Mouse (Mus musculus): Measurements from ENCODE around the gene H2-Ob. TPM values are rescaled to one million over a fixed set of nuclear protein-coding genes. Genes with fewer than 3 reads are reported as not detected.

Gene H2-Ob
- total and polyA plus RNA-seq, 3 experiments = 13.7 to 31.9 (median 19.9) TPM

- Histone ChIP-seq H3K9ac (ENCODE audit: insufficient read depth, low read depth) (no peak overlapping the region), H3K9me3 (replicated peaks; ENCODE audit: low read length) (peaks cover 6% of the 10 kb centered on the region), H3K27ac (ENCODE audit: insufficient read depth, low read depth) (0 out of 2 replicates have a peak overlapping the region, but pooled peaks have one; percentile 9), H3K4me2 (ENCODE audit: insufficient read depth, low read depth, poor library complexity, severe bottlenecking) (peak overlapping the region; percentile 85), H3K4me1 (ENCODE audit: control insufficient read depth in 1 of 2, insufficient read depth in 2 of 2) (peaks cover 7 to 35% of the 10 kb centered on the region in 2 experiments; a peak in 3 of 4 replicates), H3K79me2 (replicated peaks; ENCODE audit: control insufficient read depth, extremely low read depth, insufficient read depth, poor library complexity, severe bottlenecking) (peaks cover 4% of the 10 kb centered on the region; the same call in 1 of the 2 replicates), H3K4me3 (replicated peaks in 1 of 3; ENCODE audit: low read depth in 2 of 3, low read length in 2 of 3, poor library complexity in 1 of 3) (peak overlapping the region in 2 of 3 experiments; percentile 16 to 18), H3K36me3 (replicated peaks in 1 of 2; ENCODE audit: control insufficient read depth in 1 of 2, insufficient read depth in 1 of 2, low read length in 1 of 2) (peaks cover 10 to 35% of the 10 kb centered on the region in 2 experiments), H3K27me3 (replicated peaks) (no peaks in the 10 kb centered on the region)
- dilution Hi-C loops (cut with MboI; ENCODE audit: extremely low pct_ligation_motif_present, extremely low pct_unique_long_range_greater_than_20kb, low sequenced_read_pairs) = no loop called here
- no peak for TF ChIP-seq MAZ (IDR thresholded peaks at IDR 0.05; ENCODE audit: low read depth, low read length)
- no peak for TF ChIP-seq SIN3A (IDR thresholded peaks at IDR 0.05; ENCODE audit: low read length)
- no peak for TF ChIP-seq TCF12 (IDR thresholded peaks at IDR 0.05; ENCODE audit: low read depth, low read length)
- TF ChIP-seq ETS1 (conservative IDR thresholded peaks at IDR 0.05; ENCODE audit: low read depth, low read length) = no peak
- TF ChIP-seq EP300 (IDR thresholded peaks at IDR 0.05; ENCODE audit: low read length) = no peak
- TF ChIP-seq MYC (IDR thresholded peaks at IDR 0.05; ENCODE audit: low read depth, low read length) = no peak
- TF ChIP-seq HCFC1 (IDR thresholded peaks at IDR 0.05; ENCODE audit: low read depth, low read length) = no peak
- TF ChIP-seq CHD1 (IDR thresholded peaks at IDR 0.05; ENCODE audit: low read depth, low read length) = no peak
- no peak for TF ChIP-seq IRF4 (IDR thresholded peaks at IDR 0.05; ENCODE audit: low read depth, low read length)
- TF ChIP-seq MXI1 (IDR thresholded peaks at IDR 0.05; ENCODE audit: low read depth, low read length) = no peak
- no peak for TF ChIP-seq KAT2A (IDR thresholded peaks at IDR 0.05; ENCODE audit: insufficient replicate concordance, low read length)
- no peak for TF ChIP-seq POLR2AphosphoS2 (IDR thresholded peaks at IDR 0.05; ENCODE audit: low read depth, low read length)
- TF ChIP-seq ELF1 (IDR thresholded peaks at IDR 0.05; ENCODE audit: low read depth, low read length) = no peak
- TF ChIP-seq E2F4 (IDR thresholded peaks at IDR 0.05; ENCODE audit: insufficient replicate concordance, low read depth, low read length) = no peak
- TF ChIP-seq MAX (IDR thresholded peaks at IDR 0.05; ENCODE audit: low read length) = no peak
- no peak for TF ChIP-seq PAX5 (IDR thresholded peaks at IDR 0.05; ENCODE audit: low read length)
- TF ChIP-seq SMC3 (IDR thresholded peaks at IDR 0.05; ENCODE audit: low read depth, low read length) = no peak
- no peak; the same call in 1 of the 2 replicates for TF ChIP-seq ZMIZ1 (IDR thresholded peaks at IDR 0.05; ENCODE audit: low read depth, low read length)
- no peak for TF ChIP-seq MEF2A (IDR thresholded peaks at IDR 0.05; ENCODE audit: borderline replicate concordance, low read depth, low read length)
- in situ Hi-C loops (cut with MboI; ENCODE audit: low pct_ligation_motif_present, low pct_unique_long_range_greater_than_20kb, low sequenced_read_pairs) = no loop called here
- no peak for DNase-seq (ENCODE audit: extremely low read depth)
Observed at GRCm38 (mm10) chr17:34288131-34288530, 49.4 kb downstream of the H2-Ob start.

GRCm38 (mm10) chr17:34291609-34292008, 52.9 kb downstream of the H2-Ob start:
- Histone ChIP-seq H3K4me3 (replicated peaks in 1 of 3; ENCODE audit: low read depth in 2 of 3, low read length in 2 of 3, poor library complexity in 1 of 3) (no peak overlapping the region), H3K9ac (ENCODE audit: insufficient read depth, low read depth) (no peak overlapping the region), H3K27me3 (replicated peaks) (no peaks in the 10 kb centered on the region), H3K27ac (ENCODE audit: insufficient read depth, low read depth) (no peak overlapping the region), H3K79me2 (replicated peaks; ENCODE audit: control insufficient read depth, extremely low read depth, insufficient read depth, poor library complexity, severe bottlenecking) (peaks cover 17% of the 10 kb centered on the region), H3K4me2 (ENCODE audit: insufficient read depth, low read depth, poor library complexity, severe bottlenecking) (no peak overlapping the region), H3K9me3 (replicated peaks; ENCODE audit: low read length) (peaks cover 6% of the 10 kb centered on the region), H3K36me3 (replicated peaks in 1 of 2; ENCODE audit: control insufficient read depth in 1 of 2, insufficient read depth in 1 of 2, low read length in 1 of 2) (peaks cover 4 to 14% of the 10 kb centered on the region in 2 experiments), H3K4me1 (ENCODE audit: control insufficient read depth in 1 of 2, insufficient read depth in 2 of 2) (peaks cover 14 to 41% of the 10 kb centered on the region in 2 experiments; a peak in 3 of 4 replicates)
- dilution Hi-C loops (cut with MboI; ENCODE audit: extremely low pct_ligation_motif_present, extremely low pct_unique_long_range_greater_than_20kb, low sequenced_read_pairs) = no loop called here
- 0 out of 2 replicates have a peak, but pooled peaks have one; percentile 30 for TF ChIP-seq POLR2A (IDR thresholded peaks at IDR 0.05; ENCODE audit: low read depth, low read length)
- peak; percentile 96 for TF ChIP-seq CHD2 (IDR thresholded peaks at IDR 0.05; ENCODE audit: low read length)
- no peak for TF ChIP-seq CHD1 (IDR thresholded peaks at IDR 0.05; ENCODE audit: low read depth, low read length)
- in situ Hi-C loops (cut with MboI; ENCODE audit: low pct_ligation_motif_present, low pct_unique_long_range_greater_than_20kb, low sequenced_read_pairs) = no loop called here
- peak; percentile 92 for DNase-seq (ENCODE audit: extremely low read depth)

All from CH12.LX (cell line).